Mouse (Mus musculus): Measurements from ENCODE around the gene Fam57b.
"Not testable (repeated sequence)": the region's sequence is repeated elsewhere in the genome, so short reads cannot be mapped to it uniquely, and the experiment has no call there.

The Fam57b gene

DNA sequence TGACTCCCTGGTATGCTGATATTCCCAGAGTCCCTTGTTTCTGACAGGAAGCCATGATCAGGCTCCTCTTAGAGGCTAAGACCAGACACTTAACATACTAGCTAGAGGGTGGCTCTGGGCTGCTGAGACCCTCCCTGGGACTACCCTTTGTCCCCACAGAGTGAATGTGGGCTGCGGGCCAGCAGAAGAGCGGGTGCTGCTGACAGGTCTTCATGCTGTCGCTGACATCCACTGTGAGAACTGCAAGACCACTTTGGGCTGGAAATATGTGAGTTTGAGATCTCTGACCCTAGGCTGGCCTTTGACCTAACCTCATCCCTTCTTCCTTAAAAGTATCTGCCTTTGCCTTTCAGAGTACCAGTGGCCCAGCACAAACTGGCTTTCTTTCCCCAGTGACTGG is 19.3 kb upstream of the Fam57b start:
- no peak for DNase-seq (ENCODE audit: low read depth, low spot score)

DNA sequence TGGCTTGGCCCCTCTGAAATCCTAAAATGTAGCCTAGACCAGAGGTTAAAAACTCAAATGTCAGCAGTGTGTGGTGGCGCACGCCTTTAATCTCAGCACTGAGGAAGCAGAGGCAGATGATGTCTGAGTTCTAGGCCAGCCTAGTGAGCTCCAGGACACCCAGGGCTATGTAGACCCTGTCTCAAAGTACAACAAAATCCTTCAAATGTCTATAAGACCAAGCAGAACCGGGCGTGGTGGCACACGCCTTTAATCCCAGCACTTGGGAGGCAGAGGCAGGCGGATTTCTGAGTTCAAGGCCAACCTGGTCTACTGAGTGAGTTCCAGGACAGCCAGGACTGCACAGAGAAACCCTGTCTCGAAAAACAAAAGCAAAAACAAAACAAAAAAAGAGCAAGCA is 18.4 kb upstream of the Fam57b start:
- not testable (repeated sequence) for DNase-seq (ENCODE audit: low read depth, low spot score)

DNA sequence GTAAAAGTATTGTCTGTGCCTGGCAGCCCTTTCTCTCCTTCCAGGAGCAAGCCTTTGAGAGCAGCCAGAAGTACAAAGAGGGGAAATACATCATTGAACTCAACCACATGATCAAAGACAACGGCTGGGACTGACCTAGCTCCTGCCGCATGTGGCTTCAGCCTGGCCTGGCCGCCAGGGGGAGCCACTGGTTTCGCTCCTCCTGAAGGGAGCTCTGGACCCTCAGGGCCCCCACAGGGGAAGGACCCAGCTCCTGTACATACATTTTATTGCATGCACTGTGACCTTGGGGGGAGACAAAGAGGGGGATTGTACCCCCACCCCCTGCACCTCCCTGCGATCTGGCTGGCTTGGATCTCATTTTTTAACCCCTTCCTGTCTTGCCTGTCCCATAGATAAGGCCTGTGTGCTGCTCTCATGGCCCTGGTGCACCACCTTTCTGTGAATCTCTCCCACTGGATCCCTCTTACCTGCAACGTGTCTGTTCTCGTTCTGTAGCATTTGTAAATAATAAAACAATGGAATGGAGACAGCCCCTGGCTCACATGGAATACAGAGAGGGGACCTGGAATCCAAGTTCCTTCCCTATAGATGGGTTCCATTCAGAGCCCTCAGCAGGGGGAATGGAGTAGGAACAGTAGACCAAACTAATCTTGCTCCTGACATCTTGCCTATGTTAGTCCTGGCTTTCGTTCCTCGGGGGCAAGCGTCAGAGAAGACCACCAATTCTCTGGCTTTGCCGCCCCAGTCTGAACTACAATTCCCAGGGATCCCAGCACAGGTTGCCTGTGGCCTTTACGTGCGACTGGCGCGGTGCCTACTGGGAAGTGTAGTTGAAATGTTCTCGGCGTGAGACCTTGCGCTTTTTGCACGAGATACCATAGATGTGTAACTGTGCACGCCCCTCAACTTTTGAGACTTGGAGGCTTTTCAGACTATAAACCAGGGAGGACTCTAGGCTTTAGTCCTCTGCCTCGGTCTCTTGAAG is 17.2 kb upstream of the Fam57b start:
- peak; percentile 81 for DNase-seq (ENCODE audit: low read depth, low spot score)

DNA sequence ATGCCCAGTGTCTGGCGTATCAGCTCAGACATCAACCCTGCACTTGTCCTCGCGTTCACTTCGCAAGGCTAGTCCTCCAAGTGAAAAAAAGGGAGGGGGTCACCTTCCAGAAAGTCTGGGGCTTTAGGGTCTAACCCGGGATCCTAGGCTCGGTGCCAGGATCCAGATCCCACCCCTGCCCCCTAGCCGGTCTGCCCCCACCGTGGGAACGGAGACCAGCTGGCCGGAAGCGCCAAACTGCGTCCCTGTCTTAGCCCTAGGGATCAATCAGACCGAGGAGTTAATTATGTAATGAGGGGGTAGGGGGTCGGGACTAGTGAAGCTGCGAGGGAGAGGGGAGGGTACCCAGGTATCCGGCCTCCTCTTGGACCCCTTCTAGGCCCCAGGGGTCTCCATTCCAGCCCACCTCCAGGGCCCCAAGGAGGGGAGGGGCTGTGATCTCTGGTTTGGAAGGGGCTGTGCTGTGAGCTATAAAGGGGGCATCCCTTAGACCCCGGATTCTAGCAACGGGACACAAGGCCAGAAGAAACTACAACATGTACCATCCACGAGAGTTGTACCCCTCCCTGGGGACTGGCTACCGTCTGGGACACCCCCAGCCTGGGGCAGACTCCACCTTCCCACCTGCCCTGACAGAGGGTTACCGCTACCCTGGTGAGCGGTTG is 16.4 kb upstream of the Fam57b start, which contains the start of gene Tbx6:
TSS of gene Tbx6 (plus strand) at position 513 of the 665 bp plus-strand sequence.
- DNase-seq (ENCODE audit: low read depth, low spot score) = no peak

DNA sequence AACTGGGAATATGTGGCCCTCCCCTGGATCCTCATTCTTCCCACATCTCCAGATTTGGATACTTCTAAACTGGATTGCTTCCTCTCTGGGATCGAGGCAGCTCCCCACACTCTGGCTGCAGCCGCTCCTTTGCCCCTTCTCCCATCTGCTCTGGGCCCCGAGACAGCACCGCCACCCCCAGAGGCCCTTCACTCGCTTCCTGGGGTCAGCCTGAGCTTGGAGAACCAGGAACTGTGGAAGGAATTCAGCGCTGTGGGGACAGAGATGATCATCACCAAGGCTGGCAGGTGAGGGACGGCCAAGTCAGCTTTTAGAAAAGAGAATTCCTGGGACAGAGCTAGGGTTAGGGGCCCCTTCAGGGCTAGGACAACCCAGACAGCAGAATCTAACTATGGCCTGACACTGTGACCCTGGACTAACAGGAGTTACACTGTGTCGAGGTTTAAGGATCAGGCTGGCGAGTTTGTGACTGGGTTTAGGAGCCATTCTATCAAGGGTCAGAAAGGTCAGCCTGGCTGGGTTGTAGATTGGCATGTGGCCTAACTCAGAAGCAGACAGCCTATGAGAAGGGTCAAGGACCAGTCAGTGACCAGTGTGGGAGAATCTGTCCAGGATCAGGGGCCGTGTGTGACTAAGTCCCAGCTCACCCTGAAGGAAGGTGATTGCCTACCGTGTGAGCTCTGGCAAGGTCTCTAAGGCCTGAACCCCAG is 15.7 kb upstream of the Fam57b start:
- DNase-seq (ENCODE audit: low read depth, low spot score) = no peak

DNA sequence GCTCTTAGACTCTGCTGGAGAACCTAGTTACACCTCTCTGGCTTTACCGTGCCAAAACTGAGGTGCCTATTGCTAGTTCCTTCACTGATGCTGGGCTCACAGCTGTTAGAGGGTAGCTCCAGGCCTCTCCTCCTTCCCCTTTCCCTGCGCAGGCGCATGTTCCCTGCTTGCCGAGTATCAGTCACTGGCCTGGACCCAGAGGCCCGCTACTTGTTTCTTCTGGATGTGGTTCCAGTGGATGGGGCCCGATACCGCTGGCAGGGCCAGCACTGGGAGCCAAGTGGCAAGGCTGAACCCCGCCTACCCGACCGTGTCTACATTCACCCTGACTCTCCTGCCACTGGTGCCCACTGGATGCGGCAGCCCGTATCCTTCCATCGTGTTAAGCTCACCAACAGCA is 14.8 kb upstream of the Fam57b start:
- DNase-seq (ENCODE audit: low read depth, low spot score) = no peak

DNA sequence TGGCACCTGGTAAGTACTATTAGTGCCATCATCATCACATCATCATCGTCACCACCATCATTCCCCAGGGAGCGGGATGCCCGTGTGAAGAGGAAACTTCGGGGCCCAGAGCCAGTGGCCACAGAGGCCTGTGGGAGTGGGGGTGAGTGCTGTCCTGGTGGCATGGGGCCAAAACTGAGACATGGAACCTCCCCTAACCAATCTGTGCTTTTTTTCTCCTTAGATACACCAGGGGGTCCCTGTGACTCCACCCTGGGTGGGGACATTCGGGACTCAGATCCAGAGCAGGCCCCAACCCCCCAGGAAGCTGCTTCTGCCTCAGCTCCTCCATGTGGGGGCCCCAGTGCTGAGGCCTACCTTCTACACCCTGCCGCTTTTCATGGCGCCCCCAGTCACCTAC is 13.0 kb upstream of the Fam57b start:
- no peak for DNase-seq (ENCODE audit: low read depth, low spot score)

DNA sequence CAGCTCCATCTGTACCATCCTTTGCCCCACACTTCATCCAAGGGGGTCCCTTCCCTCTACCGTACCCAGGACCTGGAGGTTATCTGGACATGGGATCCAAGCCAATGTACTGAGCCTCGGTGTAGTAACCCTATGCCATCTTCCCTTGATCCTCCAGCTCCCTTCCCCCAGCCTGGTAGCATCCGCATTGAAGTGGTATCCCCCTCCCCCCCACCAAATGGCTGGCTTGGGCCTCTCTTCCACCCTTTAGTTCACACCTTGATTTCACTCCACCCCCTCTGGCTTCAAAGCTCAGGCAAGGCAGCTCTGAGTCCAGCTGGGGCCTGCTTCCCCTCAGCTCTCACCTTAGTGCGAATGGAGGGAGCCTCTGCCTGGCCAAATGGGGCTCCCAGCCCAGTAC is 12.4 kb upstream of the Fam57b start:
- no peak for DNase-seq (ENCODE audit: low read depth, low spot score)

DNA sequence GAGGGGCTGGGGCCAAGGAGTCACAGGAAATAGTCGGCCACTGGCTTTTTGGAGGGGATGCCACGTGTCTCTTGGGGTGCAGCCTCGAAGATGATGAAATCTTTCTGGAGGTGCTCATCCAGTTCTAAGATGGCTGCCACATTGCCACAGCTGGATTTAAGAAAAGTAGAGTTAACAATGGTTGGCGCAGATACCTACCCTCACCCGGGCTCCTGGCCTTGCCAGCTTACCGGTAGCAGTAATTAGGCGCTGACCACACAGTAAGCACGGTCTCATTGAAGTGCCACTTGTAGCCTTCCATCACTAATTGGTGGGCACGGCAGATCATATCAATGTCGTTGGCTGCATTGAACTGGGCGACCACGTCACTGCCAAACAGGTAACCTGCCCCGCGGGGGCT is 11.3 kb upstream of the Fam57b start:
- DNase-seq (ENCODE audit: low read depth, low spot score) = no peak

DNA sequence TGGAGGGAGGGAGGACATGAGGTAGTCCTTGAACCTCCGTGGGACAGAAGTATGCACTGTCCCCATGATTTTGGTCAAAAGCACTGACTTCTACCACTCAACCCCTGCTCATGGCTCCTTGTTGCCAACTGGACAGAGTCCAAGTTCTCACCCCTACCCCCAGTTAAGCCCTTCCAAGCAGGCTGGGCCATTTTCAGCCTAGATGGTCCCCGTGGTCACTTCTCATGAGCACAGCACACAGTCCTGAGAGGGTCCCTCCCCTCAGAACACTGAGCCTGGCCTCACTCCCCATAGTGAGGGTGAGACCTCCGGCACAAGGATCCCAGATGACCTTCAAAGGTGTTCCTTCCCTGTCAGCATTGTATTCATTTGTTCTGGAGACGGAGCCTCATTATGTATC is 8.3 kb upstream of the Fam57b start:
- no peak for DNase-seq (ENCODE audit: low read depth, low spot score)

DNA sequence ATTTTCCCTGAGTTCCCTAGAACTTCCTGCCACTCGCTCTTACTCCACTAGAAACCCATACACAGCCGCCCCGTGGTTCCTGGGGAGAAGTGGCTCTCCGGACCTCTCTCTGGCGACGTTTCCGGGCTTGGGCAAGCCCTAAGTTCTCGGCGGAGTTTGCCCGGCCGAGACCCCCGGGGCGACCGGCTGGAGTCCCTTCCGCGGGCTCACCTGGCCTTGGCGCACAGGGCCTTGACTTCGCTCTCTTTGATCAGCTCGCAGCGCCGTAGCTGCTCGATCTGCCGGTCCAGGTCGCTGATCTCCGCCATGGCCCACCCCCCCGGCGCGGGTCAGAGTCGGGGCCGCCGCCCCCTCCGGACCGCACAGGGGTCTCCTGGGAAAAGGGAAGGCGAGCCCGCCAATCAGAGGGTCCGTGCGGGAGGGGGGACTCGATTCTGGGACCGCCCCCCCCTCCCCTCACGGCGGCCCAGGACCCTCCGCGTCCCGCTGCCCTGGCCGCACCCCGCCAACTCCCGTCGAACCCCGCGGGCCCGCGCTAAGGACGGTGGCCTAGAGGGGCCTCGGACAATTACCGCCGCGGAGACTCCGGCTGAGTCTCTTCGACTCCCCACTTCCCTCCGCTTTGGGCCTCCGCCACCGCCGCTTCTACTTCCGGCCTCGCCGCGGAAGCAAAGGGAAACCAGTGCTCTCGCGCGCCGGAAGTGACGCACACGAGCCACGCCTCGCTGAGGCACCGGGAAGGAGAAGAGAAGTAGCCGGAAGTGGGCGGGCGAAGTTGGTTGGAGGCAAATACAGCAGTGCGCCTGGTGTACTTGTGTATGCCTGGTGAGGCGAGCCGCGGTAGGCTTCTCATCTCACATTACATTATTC is 5.4 kb upstream of the Fam57b start, which contains the start of gene Ppp4c:
TSS of gene Ppp4c (minus strand) at position 646 of the 870 bp plus-strand sequence.
- DNase-seq (ENCODE audit: low read depth, low spot score) = peak; percentile 96

DNA sequence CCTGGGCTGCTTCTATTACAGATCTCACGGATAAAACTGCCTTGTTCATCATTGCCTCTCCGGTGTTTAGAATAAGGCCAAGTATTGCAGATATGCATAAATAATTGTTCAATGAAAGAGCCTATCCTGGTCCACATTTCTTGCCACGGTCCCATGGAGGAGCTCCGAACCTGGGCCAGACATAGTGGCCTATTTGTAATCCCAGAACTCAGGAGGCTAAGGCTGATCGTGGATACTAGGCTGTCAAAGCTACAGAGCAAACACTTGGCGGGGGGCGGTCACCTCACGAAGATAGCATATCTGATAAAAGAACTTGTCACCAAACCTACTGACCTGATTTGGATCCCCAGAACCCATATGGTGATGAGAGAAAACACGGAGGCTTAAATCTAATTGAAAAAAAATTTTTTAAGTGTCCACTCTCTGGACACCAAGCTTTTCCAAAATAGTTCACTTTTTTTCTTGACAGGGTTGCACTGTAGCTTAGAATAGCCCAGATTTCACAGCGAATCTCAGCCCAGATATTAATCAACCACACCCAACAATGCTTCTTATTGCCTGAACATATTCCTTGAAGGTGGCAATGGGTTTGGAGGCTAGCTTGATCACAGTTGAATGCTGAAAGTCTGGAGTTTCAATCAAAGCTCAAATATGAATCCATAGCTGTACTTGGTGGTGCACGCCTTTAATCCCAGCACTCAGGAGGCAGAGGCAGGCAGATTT is 4.6 kb upstream of the Fam57b start:
- no peak for DNase-seq (ENCODE audit: low read depth, low spot score)

DNA sequence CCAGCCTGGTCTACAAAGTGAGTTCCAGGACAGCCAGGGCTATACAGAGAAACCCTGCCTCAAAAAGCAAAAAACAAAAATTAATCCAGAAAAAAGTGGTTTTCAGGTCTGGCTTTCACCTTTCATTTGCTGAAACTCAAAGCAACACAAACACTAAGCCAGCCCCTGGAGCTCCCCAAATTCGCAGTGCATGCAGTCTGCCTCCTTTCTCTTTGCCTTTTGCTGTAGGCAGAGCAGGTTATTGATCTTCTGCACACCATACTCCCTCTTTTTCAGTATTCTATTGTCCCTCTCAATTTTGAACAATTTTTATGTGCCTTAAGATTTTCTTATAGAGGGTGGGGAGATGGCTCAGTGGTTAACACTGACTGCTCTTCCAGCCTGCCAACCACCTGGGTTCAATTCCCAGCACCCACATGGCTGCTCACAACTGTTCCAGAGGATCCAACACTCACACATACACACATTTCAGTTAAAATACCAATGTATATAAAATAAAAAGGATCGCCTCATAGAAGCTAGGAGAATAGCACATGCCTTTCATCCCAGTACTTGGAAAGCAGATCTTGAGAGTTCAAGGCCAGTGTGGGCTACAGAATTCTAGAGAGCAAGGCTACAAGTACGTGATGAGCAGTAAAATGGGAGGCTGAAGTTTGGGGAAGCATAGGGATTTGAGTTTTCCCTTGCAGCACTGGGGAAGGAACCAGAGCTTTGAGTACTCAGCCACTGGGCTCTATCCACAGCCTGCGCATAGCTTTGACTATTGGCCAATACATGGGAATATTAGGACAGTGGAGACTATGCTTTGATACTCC is 3.8 kb upstream of the Fam57b start:
- DNase-seq (ENCODE audit: low read depth, low spot score) = no peak

DNA sequence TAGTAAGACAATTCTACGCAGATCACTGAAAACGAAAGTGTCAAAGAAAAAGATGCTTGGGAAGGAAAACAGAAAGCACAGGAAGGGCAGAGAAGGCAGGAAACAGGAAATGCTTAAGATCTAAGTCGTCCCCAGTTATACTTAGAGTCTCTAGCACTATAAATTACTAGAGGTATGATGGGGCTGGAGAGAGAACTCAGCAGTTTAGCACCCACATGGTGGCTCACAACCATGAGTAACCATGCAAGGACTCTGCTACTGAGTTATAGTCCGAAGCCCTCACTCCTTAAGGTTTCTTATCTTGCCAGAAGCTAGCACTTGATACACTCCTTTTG is 3.2 kb upstream of the Fam57b start:
- DNase-seq (ENCODE audit: low read depth, low spot score) = no peak

DNA sequence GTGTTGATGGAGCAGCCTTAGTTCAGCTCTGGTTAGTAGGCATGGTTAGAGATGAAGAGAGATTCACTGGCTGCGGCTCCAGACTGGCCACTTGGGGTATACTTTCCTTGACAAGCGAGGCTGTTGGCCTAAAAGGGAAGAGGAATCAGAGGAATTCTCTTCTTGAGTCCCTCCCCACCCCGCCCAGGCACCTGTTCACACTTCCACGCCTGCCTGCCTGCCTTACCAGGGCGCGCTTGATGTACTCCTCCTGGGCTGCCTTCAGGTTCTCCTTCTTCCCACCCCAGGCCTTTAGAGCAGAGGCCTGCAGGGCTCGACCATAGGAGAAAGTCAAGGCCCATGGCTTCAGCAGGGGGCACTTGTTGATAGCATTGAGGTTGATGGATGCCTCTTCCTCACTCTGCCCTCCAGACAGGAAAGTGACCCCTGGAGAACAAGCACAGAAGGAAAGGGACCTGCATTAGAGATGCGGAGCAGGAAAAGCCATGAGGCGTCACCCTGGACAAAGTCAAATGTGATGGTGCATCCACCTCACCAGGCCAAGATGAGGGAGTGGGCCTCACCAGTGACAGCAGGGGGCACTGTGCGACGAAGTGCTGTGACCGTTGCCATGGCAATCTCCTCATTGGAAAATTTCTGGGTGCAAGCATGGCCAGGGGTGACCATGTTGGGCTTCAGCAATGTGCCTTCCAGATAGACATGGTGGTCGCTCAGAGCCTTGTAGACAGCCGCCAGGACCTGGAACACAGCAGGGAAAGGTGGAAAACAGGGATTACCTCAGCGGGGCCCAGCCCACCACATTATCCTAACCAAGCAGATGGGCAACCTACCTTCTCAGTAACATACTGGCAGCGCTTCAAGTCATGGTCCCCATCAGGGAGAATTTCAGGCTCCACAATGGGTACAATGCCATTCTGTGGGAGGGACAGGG is 1.8 kb upstream of the Fam57b start:
- DNase-seq (ENCODE audit: low read depth, low spot score) = no peak

DNA sequence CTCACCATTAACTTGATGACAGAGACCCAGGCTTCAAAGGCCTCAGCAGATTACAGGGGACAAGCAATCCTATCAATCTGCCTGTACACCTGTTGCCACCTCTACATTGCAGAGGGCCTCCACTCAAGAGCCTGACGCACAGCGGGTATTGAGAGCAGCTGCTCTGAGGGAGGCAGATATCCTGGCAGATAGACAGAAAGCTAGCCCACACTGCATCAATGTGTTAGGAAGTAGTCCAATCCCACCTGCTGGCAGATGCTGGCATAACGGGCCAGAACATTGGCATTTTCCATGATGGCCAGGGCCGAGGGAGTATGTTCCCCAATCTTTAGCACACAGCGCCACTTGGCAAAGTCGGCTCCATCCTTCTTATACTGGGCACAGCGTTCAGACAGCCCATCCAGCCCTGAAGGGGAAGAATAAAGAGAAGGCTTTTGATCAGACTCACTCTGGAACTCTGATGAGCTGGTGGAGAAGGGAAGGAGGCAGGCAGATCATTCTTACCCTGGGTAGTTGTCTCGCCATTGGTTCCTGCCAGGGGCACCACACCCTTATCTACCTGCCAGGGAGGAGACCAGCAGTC is 1.0 kb upstream of the Fam57b start:
- no peak for DNase-seq (ENCODE audit: low read depth, low spot score)

DNA sequence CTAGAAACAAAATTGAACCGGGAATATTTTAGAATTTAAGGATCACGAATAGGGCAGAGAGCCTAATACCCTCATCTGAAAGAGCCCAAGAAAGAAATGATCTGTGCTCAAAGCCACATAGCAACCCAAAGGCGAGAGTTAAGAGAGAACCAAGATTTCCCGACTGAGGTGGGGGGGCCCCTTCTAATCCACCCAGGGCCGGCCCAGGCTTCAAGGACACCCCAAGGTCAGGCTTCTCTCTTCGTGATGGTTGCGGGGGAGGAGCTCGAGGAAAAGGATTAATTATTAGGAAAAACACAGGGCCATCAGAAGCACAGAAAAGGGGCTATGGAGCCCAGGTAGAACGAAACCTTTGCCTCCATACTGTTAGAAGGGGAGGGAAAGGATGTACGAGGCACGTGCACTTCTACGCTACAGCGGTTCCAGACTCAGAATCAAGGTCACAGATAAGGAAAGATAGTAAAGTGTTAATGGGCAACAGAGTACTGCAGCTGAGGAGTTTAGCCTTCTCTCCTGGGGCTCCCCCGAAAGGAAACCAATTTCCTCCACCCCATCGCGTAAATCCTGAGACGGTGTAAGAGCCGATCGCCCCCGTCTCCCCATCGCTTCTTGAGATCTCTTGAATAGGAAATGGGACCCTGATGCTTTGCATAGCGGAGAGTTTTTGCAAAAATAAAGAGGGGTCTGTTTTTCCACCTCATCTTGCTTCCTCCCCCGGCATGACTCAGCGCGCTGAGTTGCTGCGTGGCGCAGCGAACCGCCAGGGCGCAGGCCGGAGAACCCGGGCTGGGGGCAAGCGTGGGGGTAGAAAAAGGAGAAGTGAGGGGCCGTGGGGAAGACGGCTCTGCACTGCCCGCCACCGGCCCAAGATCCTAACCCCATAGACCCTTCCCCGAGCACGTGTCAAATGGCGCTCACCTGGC is 920 bp downstream of the Fam57b start:
- DNase-seq (ENCODE audit: low read depth, low spot score) = no peak
